Mouse (Mus musculus) CD8-positive naive resting alpha-beta T cell, adult 57 days (primary cell): Measurements from ENCODE around the gene Ift88. TPM values are rescaled to one million over a fixed set of nuclear protein-coding genes. Genes with fewer than 3 reads are reported as not detected.

Source experiments
- total RNA-seq: library from RNA; stranded (reverse); gene quantifications from one replicate; pipeline ENCODE4 v1.2.4, GENCODE M21; 2023

Ift88 gene
- 6.9 TPM for total RNA-seq

GRCm38 (mm10) chr14:57423432-57424211 lies at the start of gene Ift88:
Gene Ift88 (plus strand): TSS chr14:57424062.

GRCm38 (mm10) chr14:57398065-57398757 lies 25.7 kb upstream of the Ift88 start, which contains the start of gene Cryl1:
Gene Cryl1 (minus strand): TSS chr14:57398529.

DNA sequence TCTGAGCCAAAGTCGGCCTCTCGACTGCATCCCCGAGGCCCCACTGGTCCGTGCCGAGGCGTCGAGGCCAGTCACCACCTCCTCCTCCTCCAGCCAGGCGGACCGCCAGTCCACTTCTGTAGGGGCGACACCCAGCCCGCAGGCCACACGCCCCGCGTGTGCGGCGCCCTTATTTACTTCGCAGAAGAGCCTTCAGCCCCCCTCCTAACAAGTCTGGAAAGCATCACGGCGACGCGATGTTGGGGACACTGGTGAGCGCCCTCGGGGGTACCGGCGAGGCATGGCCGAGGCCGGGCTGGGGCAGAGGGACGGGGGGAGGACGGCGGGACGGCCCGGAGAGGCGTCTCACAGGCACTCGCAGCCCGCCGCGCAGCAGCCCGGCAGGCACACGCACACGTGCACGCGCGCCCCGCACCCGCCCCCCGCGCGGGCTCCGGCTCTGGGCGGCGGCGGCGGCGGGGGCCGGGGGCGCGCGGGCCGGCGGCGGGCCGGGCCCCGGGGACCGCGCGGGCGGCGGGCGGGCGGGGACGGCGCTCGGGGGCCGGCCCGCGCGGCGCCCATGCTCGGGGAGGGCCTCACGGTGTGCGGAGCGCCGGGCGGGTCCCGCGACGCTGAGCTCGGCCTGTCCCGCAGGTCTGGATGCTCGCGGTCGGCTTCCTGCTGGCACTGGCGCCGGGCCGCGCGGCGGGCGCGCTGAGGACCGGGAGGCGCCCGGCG lies 101.0 kb downstream of the Ift88 start, which contains the start of gene Il17d:
Gene Il17d (plus strand): TSS at position 107 of the 717 bp plus-strand sequence.

Other genes with a start within 250 kb of the Ift88 start
- gene Cryl1, start 25.5 kb upstream of the Ift88 start, total RNA-seq = 10.5 TPM
- gene Il17d, start 100.7 kb downstream of the Ift88 start, total RNA-seq = not detected
- gene Eef1akmt1, start 147.6 kb downstream of the Ift88 start, total RNA-seq = 13.1 TPM
- 38.6 TPM for gene Xpo4, start 241.4 kb downstream of the Ift88 start, total RNA-seq